Mouse (Mus musculus) embryonic fibroblast, embryonic 13.5 days (primary cell): ENCODE data around the gene Tars.

ENCODE experiments used
- CTCF ChIP-seq: IDR thresholded peaks from 2 replicates; pipeline ENCODE4 v1.5.1; 2011; ENCODE audit warnings: mild to moderate bottlenecking, control low read depth, low read length, moderate library complexity, borderline replicate concordance; ENCODE audit not compliant: insufficient read depth
- POLR2A ChIP-seq: IDR thresholded peaks from 2 replicates; pipeline ENCODE4 v1.6.1; 2011; ENCODE audit warnings: low read depth, mild to moderate bottlenecking, control low read depth, low read length, moderate library complexity

- TF ChIP-seq POLR2A (no peak), CTCF (no peak)
Measured at GRCm38 (mm10) chr15:11398676-11399350, 652 bp downstream of the Tars start.
